Mouse (Mus musculus): Measurements from ENCODE around the gene Lbr.

GRCm38 (mm10) chr1:181850441-181850840, 7.6 kb upstream of the Lbr start:
- TF ChIP-seq POLR2A (IDR thresholded peaks at IDR 0.05; ENCODE audit: borderline replicate concordance, extremely low read depth, low read depth, low read length) (no peak), CTCF (IDR thresholded peaks at IDR 0.05; ENCODE audit: insufficient read depth, low read length) (no peak)

Data from lung, adult 2 months (tissue).